Mouse (Mus musculus) C2C12 (cell line): ENCODE measurements around the gene Hes2.

Source experiments
- CEBPB ChIP-seq: IDR thresholded peaks from one replicate; pipeline ENCODE4 v1.6.1; 2011; ENCODE audit warnings: low read depth, mild to moderate bottlenecking, control low read depth, moderate library complexity
- CTCF ChIP-seq: IDR thresholded peaks from one replicate; pipeline ENCODE4 v1.5.1; 2011; ENCODE audit not compliant: control insufficient read depth, insufficient read depth, insufficient read length
- FOSL1 ChIP-seq: IDR thresholded peaks from one replicate; pipeline ENCODE4 v1.8.0; 2011; ENCODE audit warnings: mild to moderate bottlenecking, low read length; ENCODE audit not compliant: poor library complexity, insufficient read depth, severe bottlenecking
- MAX ChIP-seq: IDR thresholded peaks from one replicate; pipeline ENCODE4 v1.6.1; 2011; ENCODE audit warnings: mild to moderate bottlenecking, control low read depth
- MYOD1 ChIP-seq: IDR thresholded peaks from one replicate; pipeline ENCODE4 v1.6.1; 2011; ENCODE audit warnings: low read depth; ENCODE audit not compliant: control insufficient read depth, insufficient read length
- USF1 ChIP-seq: IDR thresholded peaks from one replicate; pipeline ENCODE4 v1.6.1; 2011; ENCODE audit warnings: low read depth, mild to moderate bottlenecking, control low read depth, moderate library complexity

DNA sequence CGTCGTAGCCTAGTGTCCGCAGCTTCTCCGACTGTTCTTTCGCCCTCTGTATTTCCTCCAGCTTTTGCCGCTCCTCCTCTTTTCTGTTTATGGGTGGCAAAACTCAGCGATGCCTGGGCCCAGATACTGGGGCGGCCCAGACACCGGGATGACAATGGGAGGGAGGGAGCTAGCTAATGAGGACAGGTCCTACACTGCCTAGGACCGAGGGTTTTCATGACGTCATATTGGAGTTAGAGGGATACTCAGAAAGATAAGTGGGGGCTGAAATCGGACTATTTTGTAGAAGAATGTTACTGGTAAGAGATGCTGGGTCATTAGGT, 37.5 kb upstream of the Hes2 start:
- TF ChIP-seq CTCF, result no peak
- no peak for TF ChIP-seq USF1
- TF ChIP-seq MYOD1, result no peak
- TF ChIP-seq MAX, result no peak
- TF ChIP-seq FOSL1, result no peak
- TF ChIP-seq CEBPB, result no peak
